Mouse (Mus musculus): Measurements from ENCODE around the gene Gm21244.
"Not testable (repeated sequence)": the region's sequence is repeated elsewhere in the genome, so short reads cannot be mapped to it uniquely, and the experiment has no call there.

The Gm21244 gene

DNA sequence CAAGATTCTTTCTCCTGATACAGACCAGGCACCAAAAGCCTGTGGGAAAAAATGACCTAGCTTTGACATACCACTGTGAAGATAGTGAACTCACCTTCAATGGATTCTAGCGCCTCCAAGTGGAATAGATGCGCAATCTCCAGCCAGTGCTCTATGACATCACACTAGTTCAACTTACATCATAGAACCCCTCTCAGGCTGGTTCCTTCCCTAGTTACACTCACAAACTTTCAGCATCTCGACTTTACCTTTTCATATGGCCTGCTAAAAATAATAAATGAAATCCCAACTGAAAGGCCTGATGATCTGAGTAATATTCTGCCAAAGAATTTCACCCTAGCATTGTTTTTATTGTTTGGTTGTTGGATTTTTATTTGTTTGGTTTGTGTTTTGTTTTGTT lies at the start of gene Gm21244:
TSS of gene Gm21244 (minus strand) at position 101 of the 400 bp plus-strand sequence.
- not testable (repeated sequence) for DNase-seq
